Mouse (Mus musculus) layer of hippocampus, adult 9-10 months (tissue): ENCODE data around the gene Leap2.
A peak's percentile ranks its signal among the peaks of the same experiment; 100 is the strongest.
"Not testable (repeated sequence)": the region's sequence is repeated elsewhere in the genome, so short reads cannot be mapped to it uniquely, and the experiment has no call there.

Experiments
- DNase-seq: peaks from one replicate; pipeline ENCODE4 v3.0.0; 2022; ENCODE audit warnings: low spot score

The Leap2 gene

DNA sequence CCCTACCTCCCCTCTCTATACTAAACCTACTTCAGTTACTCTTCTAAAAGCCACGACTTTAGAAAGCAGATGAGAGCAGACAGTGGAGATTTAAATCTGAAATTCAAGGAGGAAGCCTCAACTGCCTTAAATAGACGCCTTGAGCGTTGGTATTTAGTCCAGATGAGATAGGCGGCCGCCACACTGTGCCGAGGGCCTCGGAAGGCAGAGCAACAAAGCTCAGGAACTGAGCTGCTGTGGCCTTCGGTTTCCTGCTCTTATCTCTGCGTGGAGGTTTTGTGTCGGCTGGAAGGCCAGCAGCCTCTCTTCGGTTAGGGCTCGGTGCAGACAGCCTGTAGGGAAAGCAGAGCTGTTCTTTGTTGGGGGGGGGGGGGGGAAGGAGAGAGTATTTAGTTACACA is 19.0 kb upstream of the Leap2 start:
- DNase-seq, result no peak

DNA sequence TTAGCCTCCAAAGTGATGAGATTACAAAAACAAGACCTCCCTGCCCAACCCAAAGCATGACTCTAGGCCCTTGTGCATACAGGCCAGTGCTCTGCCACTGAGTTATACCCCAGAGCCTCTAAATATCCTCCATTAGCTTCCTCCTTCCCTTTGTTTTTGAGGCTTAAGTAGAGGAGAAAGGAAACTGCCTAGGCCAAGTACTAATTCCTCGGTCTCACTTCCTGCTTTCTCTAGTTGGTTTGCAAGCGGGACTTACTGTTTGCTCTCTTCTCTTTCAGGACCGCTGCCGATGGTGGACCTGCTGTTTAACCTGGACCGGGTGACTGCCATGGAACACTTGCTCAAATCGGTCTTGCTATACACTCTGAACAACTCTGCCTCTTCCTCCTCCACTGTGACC is 13.4 kb upstream of the Leap2 start:
- DNase-seq, result no peak

DNA sequence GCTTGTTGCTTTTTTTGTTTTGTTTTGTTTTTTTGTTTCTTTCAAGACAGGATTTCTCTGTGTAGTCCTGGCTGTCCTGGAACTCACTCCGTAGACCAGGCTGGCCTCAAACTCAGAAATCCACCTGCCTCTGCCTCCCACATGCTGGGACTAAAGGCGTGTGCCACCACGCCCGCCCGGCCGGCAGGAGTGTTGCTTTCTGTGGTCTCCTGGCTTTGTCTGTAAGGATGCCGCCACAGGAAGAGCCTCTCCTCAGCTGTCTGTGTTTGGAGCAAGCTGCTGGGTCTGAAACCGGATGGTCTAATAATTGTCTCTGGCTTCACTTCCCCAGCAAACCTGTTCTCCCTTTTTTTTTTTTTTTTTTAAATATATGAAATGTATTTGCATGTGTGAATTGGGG is 12.5 kb upstream of the Leap2 start:
- no peak for DNase-seq

DNA sequence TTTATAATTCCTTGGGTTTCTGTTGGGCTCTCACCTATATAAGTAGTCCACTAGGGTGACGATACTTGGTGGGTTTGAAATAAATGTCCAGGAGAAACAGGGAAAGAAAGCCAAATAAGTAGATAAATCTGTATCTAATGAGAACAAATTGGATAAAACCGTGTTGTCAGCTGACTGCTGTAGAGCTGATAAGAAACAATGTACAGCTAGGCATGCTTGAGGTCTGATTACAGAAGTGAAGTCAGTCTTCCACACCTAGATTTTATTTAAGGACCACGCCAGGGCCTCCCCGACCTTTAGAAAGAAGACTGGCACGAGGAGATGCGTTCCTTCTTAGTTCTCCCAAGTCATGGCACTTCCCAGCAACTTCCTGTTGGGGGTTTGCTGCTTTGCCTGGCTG is 10.1 kb upstream of the Leap2 start:
- DNase-seq, result no peak

DNA sequence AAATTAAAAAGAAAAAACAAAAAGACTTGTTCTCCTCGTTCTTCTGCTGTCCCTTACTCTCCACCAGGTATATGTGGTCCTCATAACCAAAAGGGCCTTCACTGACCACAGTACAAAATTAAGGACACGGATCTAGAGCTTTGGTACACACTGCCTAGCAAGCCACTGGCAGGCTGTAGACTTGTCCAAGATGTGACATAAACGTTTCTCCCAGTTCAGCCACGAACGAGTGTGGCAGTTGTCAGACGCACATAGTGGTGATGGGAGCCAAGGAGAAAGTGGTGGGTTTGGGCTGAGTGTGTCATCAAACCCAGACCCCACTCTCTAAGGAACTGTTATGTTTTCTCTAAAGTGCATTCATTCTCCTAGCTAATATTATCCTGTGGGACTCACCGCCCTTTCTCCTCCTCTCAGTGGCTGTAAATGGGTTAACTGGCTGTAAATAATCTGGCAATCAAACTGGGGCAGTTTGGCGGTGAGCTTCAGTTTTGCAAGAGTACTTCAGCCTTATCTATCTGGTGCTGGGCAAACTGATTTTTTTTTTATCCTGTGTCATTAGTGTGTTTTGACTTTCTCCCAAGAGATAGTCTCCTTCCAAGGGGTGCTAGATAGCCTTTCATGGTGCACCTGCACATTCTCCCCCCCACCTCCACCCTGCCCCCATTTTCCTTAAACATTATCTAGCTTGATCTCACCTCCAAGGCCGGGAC is 8.5 kb upstream of the Leap2 start:
- no peak for DNase-seq

DNA sequence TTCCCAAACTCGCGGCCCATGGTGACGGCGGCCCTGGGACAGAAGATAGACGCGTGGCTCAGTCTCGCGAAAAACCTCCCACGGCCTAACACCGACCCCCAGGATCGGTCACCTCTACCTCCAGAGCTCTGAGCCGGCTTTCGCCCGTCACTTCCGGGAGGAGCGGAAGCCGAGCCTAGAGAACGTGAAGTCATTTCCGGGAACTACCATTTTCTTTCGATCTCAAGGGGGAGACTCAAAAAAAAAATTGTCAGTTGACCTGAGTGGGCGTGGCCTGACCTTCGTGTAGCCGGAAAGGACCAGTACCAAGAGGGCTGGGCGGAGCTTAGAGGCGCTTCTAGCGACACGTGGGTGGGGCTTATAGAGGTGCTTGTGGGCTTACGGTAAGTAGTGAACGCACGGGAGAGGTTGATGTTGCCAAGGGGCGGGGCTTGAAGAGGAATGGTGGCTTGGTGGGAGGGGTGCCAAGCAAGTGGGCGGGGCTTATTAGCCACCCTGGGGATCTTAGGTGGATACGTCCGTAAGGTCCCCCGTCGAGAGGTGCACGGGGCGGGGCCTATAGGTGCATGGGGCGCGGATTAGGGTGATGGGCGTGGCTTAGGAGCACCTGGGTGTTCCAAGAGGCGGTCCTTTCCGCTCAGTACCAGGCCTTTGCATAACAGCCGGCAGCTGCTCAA is 7.8 kb upstream of the Leap2 start, which contains the start of the genes Uqcrq and Gdf9:
Gene Uqcrq, minus strand, starts transcription at position 162 of the 677 bp plus-strand sequence.
Gene Gdf9, plus strand, starts transcription at position 354 of the 677 bp plus-strand sequence.
- DNase-seq, result peak; percentile 99

DNA sequence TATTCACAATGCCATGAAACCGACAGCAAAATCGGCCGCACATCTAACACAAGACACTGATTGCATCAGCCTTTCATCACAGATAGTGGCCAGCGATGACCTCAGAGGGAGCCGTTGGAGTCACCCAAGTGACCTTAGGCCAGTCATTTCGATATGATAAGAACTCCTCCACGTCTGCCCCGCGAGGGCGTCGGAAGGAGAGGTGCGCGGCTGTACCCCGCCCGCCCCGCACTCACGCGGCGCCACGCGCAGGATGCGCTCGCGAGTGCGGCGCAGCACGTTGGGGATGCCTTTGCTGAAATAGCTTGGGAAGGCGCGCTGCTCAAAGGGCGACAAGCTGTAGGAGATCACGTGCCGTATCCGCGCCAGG is 7.3 kb upstream of the Leap2 start:
- DNase-seq, result peak; percentile 26

DNA sequence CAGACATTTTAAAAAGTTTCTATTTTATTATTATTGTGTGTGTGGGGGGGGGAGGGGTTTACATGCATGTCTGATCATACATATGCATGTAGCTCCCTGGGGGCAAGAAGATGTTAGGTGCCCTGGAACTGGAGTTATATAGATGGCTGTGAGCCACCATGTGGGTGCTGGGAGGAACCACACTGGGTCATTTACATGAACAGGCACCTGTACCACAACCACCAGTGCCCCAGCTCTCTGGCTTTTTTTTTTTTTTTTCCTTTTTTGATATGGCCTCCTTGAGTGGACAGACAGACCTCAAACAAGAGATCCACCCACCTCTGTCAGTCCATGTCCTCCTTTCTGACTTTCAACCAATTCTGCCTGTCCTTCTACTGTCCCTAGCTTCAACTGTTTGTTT is 6.2 kb upstream of the Leap2 start:
- no peak for DNase-seq

DNA sequence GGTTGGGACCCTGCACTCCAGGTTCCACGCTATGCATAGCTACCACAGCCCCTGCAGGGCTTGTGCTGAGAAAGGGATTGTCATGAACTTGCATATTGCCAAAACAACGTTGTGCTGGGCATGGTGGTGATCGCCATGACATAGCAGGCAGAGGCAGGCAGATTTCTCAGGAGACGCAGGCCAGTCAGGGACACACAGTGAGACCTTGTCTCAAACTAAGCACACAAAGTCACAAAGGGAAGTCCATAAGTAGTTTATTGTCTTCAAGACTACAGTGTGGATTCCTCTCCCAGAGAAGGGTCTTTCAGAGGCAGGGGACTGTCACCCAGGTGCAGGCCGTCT is 5.7 kb upstream of the Leap2 start:
- DNase-seq, result no peak

DNA sequence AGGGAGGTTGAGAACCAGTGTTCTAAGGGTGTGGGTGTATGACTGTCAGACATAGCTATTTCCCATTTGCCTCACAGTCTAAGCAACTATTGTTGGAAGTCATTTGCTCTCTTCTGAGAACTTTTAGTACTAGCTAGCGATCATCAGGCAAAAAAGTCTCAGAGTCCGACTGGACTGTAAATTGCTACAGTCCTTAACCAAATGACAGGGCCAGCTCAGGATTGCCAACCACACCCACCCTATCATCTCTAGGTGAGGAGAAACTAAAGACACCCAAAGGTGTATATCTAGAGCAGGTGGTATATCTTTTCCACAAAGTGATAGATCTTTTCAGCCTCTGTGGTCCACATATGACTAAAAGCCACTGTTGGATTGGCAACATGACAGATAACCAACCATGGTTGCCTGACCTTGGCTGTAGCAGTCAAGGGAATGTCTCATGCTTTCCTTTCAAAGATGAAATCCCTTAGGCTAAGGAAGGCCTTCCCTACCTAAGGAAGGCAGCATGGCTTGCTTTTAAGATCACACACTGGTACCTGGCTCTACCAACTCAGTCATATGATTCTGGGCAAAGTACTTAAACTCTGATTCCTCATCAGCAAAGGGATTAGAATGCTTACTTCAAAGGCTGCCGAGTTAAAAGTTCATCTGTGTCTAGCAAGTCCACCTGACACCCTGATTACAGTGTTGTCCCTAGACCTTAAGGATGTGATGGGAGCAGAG is 5.2 kb upstream of the Leap2 start:
- DNase-seq, result no peak

DNA sequence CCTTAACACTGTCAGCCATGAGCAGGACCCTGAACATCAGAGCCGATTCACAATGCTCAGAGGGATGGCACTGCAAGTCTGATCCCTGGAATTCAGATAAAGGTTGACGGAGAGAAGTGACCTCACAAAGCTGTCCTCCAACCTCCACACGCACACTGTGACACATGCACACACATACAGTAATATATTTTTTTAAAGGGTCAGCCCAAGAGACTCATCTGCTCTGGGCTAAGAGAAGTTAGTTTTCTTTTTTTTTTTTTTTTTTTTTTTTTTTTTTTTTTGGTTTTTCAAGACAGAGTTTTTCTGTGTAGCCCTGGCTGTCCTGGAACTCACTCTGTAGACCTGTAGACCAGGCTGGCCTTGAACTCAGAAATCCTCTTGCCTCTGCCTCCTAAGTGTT is 3.9 kb upstream of the Leap2 start:
- not testable (repeated sequence) for DNase-seq

DNA sequence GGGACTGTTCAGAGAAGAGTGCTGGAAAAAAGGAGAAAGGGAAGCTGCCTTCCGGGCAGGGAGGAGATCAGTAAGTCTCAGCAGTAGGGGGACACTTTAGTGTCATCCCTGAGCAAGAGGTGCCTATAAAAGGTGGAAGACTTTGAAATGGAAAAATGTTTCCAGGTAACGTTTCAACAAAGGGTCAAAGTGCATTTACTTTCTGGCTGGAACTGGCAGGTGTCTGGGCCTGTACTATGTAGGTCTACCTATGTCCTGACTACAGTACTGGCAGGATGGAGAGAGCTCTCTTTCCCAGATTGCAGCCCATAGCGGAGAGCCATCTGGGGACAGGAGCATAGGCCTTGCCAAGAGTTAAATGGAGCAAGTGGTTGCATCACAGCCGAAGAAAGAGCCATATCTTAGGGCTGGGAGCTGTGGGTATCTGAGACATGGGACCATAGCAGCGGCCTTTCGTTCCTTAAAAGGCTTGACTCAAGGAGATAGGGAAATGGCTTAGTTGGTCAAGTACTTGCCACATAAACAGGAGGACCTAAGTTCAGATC is 2.8 kb upstream of the Leap2 start:
- no peak for DNase-seq

DNA sequence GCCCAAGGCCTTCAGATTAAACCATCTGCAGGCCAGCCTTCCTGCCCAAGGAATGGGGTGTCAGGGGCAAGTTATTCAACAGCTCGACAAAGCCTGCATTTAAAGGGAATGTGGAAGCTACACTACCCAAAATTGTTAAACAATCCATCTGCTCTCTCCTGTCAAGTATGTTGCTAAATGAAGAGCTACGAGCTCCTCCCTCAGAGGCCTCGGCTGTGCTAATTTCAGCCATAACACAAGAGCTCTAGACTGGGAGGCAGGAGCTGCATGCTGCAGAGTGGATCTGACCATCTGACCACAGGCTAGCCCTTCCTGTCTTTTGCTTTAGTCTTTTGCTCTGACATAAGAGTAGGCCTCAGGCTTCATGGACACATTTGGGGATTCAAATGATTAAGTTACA is 2.3 kb upstream of the Leap2 start:
- no peak for DNase-seq

DNA sequence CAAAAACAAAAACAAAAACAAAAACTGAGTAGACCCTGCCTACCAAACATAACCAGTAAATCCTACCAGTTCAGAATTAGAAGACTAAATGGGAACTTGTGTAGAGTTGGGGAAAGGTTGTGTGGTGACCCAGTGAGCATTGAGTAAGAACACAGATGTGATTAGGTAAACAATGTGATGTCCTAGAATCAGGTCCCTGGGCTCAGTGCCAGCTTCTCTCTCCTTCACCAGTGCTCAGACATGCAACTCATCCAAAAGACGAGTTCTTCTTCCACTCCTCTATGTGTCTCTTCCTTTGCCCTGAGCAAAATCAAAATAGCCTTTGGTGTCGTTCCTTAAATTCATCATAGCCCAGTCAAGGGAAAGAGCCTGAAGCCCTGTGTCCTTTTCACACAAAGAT is 1.9 kb upstream of the Leap2 start:
- no peak for DNase-seq

DNA sequence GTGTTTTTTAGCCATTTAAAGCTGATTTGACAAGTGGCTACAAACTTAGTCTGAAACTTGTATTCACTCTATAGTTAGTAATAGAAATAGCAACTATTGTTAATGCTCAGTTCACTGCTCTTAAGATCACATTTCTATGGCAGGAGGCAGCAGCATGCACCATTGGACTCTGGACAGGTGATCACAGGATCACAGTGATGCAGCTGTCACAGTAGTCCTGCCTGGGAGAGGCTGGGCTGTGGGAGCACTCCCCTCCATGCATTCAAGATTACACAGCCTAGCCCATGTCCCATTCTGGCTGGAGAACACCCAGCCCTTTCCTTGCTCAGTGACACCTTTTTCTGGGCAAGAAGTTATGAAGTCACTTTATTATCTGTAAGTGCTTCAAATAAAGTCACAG is 4.9 kb downstream of the Leap2 start:
- no peak for DNase-seq

DNA sequence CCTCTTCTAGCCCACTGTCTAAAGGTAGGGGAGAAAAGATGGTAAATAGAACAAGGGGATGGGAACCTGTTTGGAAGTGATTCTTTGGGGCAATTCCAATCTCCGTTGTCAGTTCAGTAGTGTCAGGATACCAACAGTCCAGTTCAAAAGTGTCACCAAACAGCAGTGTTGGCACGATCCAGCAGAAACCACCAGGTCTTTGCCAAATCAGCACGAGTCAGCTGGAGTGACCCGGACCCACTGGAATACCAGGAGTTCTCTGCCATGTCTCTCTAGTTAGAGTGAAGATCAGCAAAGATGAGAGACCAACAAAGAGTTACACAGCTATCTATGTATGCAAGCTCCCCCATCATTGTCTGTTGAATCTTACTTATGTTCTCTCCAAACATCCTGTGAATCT is 9.1 kb downstream of the Leap2 start:
- no peak for DNase-seq

DNA sequence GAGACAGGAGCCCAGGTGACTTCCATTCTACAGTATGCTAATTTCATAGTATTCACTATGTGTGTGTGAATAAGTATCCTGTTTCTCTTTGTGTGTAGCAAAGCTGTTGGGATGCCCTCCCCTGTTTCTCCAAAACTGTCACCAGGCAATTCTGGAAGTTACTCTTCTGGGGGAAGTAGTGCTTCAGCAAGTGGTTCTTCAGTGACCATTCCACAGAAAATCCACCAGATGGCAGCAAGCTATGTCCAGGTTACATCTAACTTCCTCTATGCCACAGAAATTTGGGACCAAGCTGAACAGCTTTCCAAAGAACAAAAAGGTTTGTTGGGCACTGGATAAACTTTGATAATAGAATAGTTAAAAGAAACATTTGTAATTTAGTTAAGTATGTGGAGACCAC is 11.2 kb downstream of the Leap2 start:
- DNase-seq, result no peak

DNA sequence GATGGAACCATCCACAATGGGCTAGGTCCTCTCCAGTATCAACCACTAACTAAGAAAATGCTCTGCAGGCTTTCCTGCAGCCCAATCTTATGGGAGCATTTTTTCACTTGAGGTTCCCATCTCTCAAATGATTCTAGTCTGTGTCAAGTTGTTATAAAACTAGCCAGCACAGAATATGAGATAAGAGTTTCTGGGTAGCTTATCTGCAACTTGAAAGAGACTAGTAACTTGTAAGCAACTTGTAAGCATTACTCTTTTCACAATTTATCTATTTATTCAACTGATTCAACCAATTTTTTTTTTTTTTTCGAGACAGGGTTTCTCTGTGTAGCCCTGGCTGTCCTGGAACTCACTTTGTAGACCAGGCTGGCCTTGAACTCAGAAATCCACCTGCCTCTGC is 19.3 kb downstream of the Leap2 start:
- DNase-seq, result no peak

DNA sequence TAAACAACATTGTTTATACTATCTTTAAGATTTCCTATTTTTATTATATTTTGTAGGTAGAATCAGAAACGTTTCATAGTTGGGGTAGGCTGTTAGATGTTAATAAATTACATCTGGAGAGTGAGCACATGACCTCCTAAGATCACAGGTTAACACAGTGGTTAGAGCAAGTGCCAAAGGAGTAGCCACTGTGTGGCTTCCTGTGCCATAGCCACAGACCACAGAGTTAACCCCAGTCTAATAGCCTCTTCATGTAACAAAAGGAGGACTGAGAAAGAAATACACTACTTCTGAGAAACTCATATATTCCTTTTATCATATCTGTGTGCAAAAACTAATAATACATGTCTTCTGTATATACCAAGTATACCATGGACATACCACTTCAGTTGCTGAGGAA is 29.1 kb downstream of the Leap2 start:
- DNase-seq, result no peak

DNA sequence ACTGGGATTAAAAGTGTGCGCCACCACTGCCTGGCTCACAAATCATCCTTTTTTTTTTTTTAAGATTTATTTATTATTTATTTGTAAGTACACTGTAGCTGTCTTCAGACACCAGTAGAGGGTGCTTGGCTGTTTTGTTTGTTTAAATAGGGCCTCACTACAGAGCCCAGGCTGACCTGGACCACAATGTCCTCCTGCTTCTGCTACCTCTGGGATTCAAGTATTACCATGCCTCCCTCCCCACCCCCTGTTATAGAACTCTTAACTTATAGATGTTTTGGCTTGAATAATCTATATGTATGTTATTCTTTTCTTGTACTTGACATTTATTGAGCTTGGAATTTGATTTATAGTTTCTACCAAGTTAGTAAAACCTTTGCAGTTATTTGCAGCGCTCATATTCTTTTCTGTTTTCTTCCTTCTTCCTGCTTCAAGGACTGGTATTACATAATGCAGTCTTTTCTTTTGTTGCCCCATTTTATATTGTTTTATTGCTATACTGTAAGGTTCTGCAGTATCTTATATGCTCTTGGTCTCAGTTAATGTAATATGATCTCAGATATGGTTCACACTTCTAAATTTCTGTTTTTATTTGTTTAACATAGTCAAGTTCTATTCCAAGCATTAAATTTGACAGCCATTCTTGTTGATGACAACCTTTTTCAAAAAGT is 39.1 kb downstream of the Leap2 start:
- DNase-seq, result no peak

DNA sequence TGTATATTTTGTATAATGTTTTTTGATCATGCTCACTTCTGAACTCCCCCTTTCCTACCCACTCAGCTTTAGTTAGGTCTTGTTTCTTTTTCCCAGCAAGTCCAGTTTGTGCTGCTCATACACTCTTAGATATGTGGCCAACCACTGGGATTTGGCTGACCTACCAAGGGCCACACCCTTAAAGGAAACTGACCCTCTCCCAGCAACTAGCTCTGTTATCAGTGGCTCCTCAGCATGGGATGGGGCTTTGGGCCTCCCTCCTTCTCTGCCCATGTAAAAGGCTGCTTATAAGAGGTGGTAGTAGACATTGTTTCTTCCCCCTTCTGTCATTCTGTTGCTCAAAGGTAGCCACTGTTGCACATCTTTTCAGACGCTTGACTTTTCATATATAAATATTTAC is 44.1 kb downstream of the Leap2 start:
- DNase-seq, result no peak
